Mouse (Mus musculus): ENCODE data around the gene Hk2.

Gene Hk2

GRCm38 (mm10) chr6:82769704-82770103, 4.5 kb downstream of the Hk2 start:
- DNase-seq: no peak

- no peak for DNase-seq
These were observed 6.3 kb downstream of the Hk2 start for GRCm38 (mm10) chr6:82767734-82768586.

- no peak for DNase-seq
These were observed 7.6 kb downstream of the Hk2 start for GRCm38 (mm10) chr6:82766636-82767035.

- no peak for DNase-seq
These were observed 9.0 kb downstream of the Hk2 start for GRCm38 (mm10) chr6:82765261-82765660.

GRCm38 (mm10) chr6:82763871-82764503, 10.3 kb downstream of the Hk2 start:
- no peak for DNase-seq

- no peak for DNase-seq
These were observed 11.5 kb downstream of the Hk2 start for GRCm38 (mm10) chr6:82762728-82763127.

- no peak for DNase-seq
These were observed 13.4 kb downstream of the Hk2 start for GRCm38 (mm10) chr6:82760749-82761357.

GRCm38 (mm10) chr6:82759241-82759640, 15.0 kb downstream of the Hk2 start:
- peak in 1 of 2 experiments; percentile 37 for DNase-seq

GRCm38 (mm10) chr6:82756799-82757210, 17.4 kb downstream of the Hk2 start:
- DNase-seq: peak; percentile 41 to 44

GRCm38 (mm10) chr6:82756216-82756615, 18.0 kb downstream of the Hk2 start:
- no peak for DNase-seq

GRCm38 (mm10) chr6:82755338-82755737, 18.9 kb downstream of the Hk2 start:
- DNase-seq: no peak

- no peak for DNase-seq
These were observed 19.5 kb downstream of the Hk2 start for GRCm38 (mm10) chr6:82754769-82755168.

- DNase-seq: peak; percentile 30 to 38
These were observed 20.5 kb downstream of the Hk2 start for GRCm38 (mm10) chr6:82753638-82754361.

- no peak for DNase-seq
These were observed 21.2 kb downstream of the Hk2 start for GRCm38 (mm10) chr6:82753061-82753460.

- no peak for DNase-seq
These were observed 22.5 kb downstream of the Hk2 start for GRCm38 (mm10) chr6:82751791-82752190.

- no peak for DNase-seq
These were observed 23.2 kb downstream of the Hk2 start for GRCm38 (mm10) chr6:82751031-82751430.

- DNase-seq: no peak
These were observed 24.2 kb downstream of the Hk2 start for GRCm38 (mm10) chr6:82750063-82750462.

- DNase-seq: peak; percentile 33 to 48
These were observed 26.1 kb downstream of the Hk2 start for GRCm38 (mm10) chr6:82748106-82748672.

- DNase-seq: no peak
These were observed 27.2 kb downstream of the Hk2 start for GRCm38 (mm10) chr6:82747085-82747484.

- DNase-seq: no peak
These were observed 29.7 kb downstream of the Hk2 start for GRCm38 (mm10) chr6:82744553-82744952.

- no peak for DNase-seq
These were observed 32.8 kb downstream of the Hk2 start for GRCm38 (mm10) chr6:82741518-82741880.

GRCm38 (mm10) chr6:82740868-82741517, 33.3 kb downstream of the Hk2 start:
- DNase-seq: no peak
